Mouse (Mus musculus) megakaryocyte-erythroid progenitor cell, adult 5-6 weeks (primary cell): Measurements from ENCODE around the gene Iba57. TPM values are rescaled to one million over a fixed set of nuclear protein-coding genes. Genes with fewer than 3 reads are reported as not detected.

Experiments
- ATAC-seq: replicated peaks from 2 replicates; pipeline ENCODE4 v1.8.0; 2016; ENCODE audit warnings: mild to moderate bottlenecking, inconsistent platforms; ENCODE audit not compliant: severe bottlenecking, poor library complexity, low FRiP score, low TSS enrichment
- total RNA-seq, 2 experiments: library from RNA; stranded (forward) in 1 of 2; stranded (reverse) in 1 of 2; fragments of 200-1000, 215-1000 nt in 1 of 2; fragments of >200 nt in 1 of 2; fragmentation: Nextera tagmentation in 1 of 2; gene quantifications; 2 replicates each; pipeline ENCODE4 v1.2.3; 2014 to 2017

Gene Iba57
- total RNA-seq, 2 experiments from 2014 or later = 11.2 to 26.1 TPM

DNA sequence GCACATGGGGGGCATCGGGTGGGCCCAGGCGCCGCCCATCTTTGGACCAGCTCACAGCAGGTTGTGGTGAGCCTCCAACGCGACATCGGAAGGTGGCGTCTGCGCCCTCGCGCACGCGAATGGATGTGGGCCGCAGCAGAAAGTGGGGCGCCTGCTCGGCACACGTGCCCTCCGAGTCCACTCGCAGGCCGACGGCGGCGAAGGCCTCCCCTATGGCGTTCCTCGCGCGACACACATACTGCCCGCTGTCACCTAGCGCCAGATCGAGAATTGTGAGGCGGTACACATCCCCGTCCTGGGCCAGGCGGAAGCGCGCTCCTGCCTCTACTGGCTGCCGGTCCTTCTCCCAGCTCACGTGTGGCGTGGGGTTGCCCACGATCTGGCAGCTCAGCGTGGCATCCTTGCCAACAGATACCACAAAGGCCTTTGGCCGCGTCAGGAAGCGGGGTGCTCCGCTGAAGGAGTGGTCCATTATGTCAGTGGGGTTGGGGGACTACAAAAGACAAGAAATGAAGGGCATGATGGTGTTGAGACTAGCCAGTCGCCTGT, 27.6 kb downstream of the Iba57 start, which contains the start of gene Obscn:
TSS of gene Obscn (minus strand) at position 499 of the 549 bp plus-strand sequence.
- ATAC-seq = no peak

DNA sequence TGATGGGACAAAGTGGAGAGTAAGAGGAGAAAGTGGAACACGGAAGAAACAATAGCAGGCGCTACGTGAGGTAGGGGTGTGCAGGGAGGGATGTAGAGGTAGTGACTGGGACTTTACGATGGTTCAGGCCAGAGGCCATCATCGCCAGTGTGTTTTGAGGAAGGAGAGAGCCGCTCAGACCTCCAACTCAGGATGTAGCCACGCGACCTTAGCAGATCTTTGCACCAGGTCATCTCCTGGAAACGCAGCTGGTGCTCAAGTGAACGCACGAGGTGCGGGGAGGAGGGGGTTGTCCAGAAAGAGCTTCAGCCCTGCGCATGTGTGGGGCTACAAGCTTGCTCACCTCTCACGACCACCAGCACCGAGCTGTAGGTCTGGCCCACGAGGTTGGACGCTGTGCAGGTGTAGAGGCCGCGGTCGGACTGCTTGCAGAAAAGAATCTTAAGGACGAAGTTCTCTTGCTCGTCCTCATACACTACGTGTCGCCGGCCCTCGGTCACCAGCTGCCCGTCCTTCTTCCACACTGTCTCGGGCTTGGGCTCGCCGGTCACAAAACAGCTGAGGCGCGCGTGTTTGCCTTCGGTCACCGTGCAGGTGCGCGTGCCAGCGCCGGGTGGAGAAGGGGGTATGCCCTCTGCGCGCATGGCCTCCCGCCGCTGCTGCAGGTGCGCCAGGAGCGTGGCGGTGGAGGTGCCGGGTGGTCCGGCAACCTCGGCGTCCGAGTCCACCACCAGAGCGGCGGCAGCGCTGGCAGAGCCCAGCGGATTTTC, 28.3 kb downstream of the Iba57 start:
- no peak for ATAC-seq

- peak; percentile 61 for ATAC-seq
Observed at GRCm38 (mm10) chr11:59134373-59134997, 29.1 kb downstream of the Iba57 start.

- no peak for ATAC-seq
Observed at GRCm38 (mm10) chr11:59132065-59132464, 31.5 kb downstream of the Iba57 start.

DNA sequence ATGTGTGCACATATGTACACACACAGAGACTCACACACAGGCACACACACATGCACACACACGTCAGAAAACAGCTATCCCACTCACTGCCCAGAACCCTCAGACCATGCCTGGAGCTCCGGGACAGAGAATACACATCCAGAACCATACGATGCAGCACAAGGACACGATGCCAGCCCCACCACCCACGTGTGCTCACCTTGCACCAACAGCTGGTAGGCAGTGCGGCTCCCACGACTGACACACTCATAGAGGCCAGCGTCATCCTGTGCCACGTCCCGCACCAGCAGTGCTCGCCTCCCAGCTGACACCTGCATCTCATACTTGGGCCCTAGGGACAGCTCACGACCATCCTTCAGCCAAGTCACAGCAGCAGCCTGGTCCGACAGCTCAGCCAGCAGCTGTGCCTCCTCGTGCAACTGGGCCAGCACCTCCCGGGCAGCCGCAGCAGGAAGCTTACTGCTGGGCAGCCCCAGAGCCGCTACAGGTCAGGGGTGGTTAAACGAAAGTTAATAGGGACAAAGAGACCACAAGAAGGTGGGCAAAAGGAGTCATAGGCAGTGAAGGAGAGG, 32.1 kb downstream of the Iba57 start:
- no peak for ATAC-seq

DNA sequence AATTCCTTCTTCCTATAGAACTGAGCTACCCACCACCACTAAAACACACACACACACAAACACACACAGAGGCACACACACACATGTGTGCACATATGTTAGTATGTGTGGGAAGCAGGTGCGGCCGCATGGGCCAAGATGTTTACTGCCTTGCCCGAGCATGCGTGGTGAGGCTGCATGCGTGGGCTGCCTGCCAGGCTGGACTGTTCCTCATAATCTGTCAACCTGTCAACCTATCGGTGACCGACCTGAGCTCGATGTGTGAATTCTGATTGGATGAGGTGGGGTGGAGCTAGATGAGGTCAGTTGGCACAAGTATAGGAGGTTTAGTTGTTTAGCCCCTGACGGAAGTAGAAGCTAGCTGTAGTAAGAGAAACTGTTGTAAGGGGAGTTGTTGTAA, 32.8 kb downstream of the Iba57 start:
- no peak for ATAC-seq

DNA sequence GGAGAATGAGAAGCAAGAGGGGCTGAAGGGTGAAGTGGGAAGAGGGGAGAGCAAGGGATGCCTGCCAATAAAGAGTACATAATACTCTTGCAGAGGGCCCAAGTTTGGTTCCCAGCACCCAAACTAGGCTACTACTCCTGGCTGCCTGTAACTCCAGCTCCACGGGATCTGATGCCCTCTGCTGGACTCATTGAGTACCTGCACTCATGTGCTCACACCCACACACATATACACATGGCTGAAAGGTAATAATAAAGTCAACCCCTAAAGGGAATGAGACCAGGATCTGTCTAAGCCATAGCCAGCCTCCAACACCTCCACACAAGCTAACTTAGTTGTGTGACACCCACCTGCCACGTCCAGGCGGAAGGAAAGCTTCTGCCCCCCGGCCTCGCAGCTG, 57.6 kb downstream of the Iba57 start:
- no peak for ATAC-seq

Other genes with a start within 250 kb of the Iba57 start
- gene Btnl10, start 245.8 kb downstream of the Iba57 start, total RNA-seq (2014; fragmentation: Nextera tagmentation) = 34.1 and 34.2 TPM in 2 replicates
- 11.5 and 18.8 TPM in 2 replicates for gene Btnl10, start 245.8 kb downstream of the Iba57 start, total RNA-seq (2017)
- 115 and 146 TPM in 2 replicates for gene Rnf187, start 224.8 kb downstream of the Iba57 start, total RNA-seq (2014; fragmentation: Nextera tagmentation)
- gene Rnf187, start 224.8 kb downstream of the Iba57 start, total RNA-seq (2017) = 101 and 108 TPM in 2 replicates
- gene Hist3h2ba, start 214.8 kb downstream of the Iba57 start, total RNA-seq (2014; fragmentation: Nextera tagmentation) = 21.1 and 27.6 TPM in 2 replicates
- 6.3 and 6.5 TPM in 2 replicates for gene Hist3h2ba, start 214.8 kb downstream of the Iba57 start, total RNA-seq (2017)
- 29.7 and 39.9 TPM in 2 replicates for gene Hist3h2a, start 209.1 kb downstream of the Iba57 start, total RNA-seq (2014; fragmentation: Nextera tagmentation)
- 238 and 296 TPM in 2 replicates for gene Hist3h2a, start 209.1 kb downstream of the Iba57 start, total RNA-seq (2017)
- gene Trim17, start 209.1 kb downstream of the Iba57 start, total RNA-seq (2014; fragmentation: Nextera tagmentation) = not detected in 2 replicates
- gene Trim17, start 209.1 kb downstream of the Iba57 start, total RNA-seq (2017) = not detected in 2 replicates
- gene Trim11, start 185.6 kb downstream of the Iba57 start, total RNA-seq (2014; fragmentation: Nextera tagmentation) = 22.7 and 28.2 TPM in 2 replicates
- 13.9 and 19.2 TPM in 2 replicates for gene Trim11, start 185.6 kb downstream of the Iba57 start, total RNA-seq (2017)
- 0.37 and 0.52 TPM in 2 replicates for gene Obscn, start 27.3 kb downstream of the Iba57 start, total RNA-seq (2014; fragmentation: Nextera tagmentation)
- gene Obscn, start 27.3 kb downstream of the Iba57 start, total RNA-seq (2017) = under 0.01 and 0.23 TPM in 2 replicates
- gene Gjc2, start 19.5 kb upstream of the Iba57 start, total RNA-seq (2014; fragmentation: Nextera tagmentation) = 0.55 TPM in 1 of 2 replicates, not detected in the other
- gene Gjc2, start 19.5 kb upstream of the Iba57 start, total RNA-seq (2017) = not detected in 2 replicates
- gene Guk1, start 28.5 kb upstream of the Iba57 start, total RNA-seq (2014; fragmentation: Nextera tagmentation) = 72.9 and 91.5 TPM in 2 replicates
- gene Guk1, start 28.5 kb upstream of the Iba57 start, total RNA-seq (2017) = 52.0 and 72.3 TPM in 2 replicates
- 49.2 and 76.8 TPM in 2 replicates for gene Mrpl55, start 38.7 kb upstream of the Iba57 start, total RNA-seq (2014; fragmentation: Nextera tagmentation)
- 57.4 and 106 TPM in 2 replicates for gene Mrpl55, start 38.7 kb upstream of the Iba57 start, total RNA-seq (2017)
- 16.6 and 36.0 TPM in 2 replicates for gene 2310033P09Rik, start 44.6 kb upstream of the Iba57 start, total RNA-seq (2014; fragmentation: Nextera tagmentation)
- 15.4 and 17.6 TPM in 2 replicates for gene 2310033P09Rik, start 44.6 kb upstream of the Iba57 start, total RNA-seq (2017)
- 163 and 217 TPM in 2 replicates for gene Arf1, start 64.5 kb upstream of the Iba57 start, total RNA-seq (2014; fragmentation: Nextera tagmentation)
- 282 and 284 TPM in 2 replicates for gene Arf1, start 64.5 kb upstream of the Iba57 start, total RNA-seq (2017)
- gene Wnt3a, start 127.0 kb upstream of the Iba57 start, total RNA-seq (2014; fragmentation: Nextera tagmentation) = not detected in 2 replicates
- not detected in 2 replicates for gene Wnt3a, start 127.0 kb upstream of the Iba57 start, total RNA-seq (2017)
- gene Wnt9a, start 143.2 kb upstream of the Iba57 start, total RNA-seq (2014; fragmentation: Nextera tagmentation) = not detected in 2 replicates
- not detected in 2 replicates for gene Wnt9a, start 143.2 kb upstream of the Iba57 start, total RNA-seq (2017)
- gene Prss38, start 211.9 kb upstream of the Iba57 start, total RNA-seq (2014; fragmentation: Nextera tagmentation) = not detected in 2 replicates
- not detected in 2 replicates for gene Prss38, start 211.9 kb upstream of the Iba57 start, total RNA-seq (2017)